Mouse (Mus musculus): ENCODE data around the gene Obscn.

- no peak for TF ChIP-seq CTCF (IDR thresholded peaks at IDR 0.05; ENCODE audit: borderline replicate concordance, insufficient read depth, low read depth, low read length)
- no peak for TF ChIP-seq POLR2A (IDR thresholded peaks at IDR 0.05; ENCODE audit: borderline replicate concordance, insufficient read depth, low read length)
Observed at GRCm38 (mm10) chr11:58978706-58979030, 157.5 kb downstream of the Obscn start.
